Mouse (Mus musculus) cerebellum, postnatal 14 days (tissue): Measurements from ENCODE around the gene Rab8b.
"Not testable (repeated sequence)": the region's sequence is repeated elsewhere in the genome, so short reads cannot be mapped to it uniquely, and the experiment has no call there.

ENCODE experiments used
- DNase-seq, 2 experiments: peaks; one replicate each; pipeline ENCODE4 v3.0.0; 2021; ENCODE audit warnings: mixed read lengths in 2 of 2

The Rab8b gene

GRCm38 (mm10) chr9:66886818-66887217, 32.7 kb downstream of the Rab8b start:
- DNase-seq = no peak

DNA sequence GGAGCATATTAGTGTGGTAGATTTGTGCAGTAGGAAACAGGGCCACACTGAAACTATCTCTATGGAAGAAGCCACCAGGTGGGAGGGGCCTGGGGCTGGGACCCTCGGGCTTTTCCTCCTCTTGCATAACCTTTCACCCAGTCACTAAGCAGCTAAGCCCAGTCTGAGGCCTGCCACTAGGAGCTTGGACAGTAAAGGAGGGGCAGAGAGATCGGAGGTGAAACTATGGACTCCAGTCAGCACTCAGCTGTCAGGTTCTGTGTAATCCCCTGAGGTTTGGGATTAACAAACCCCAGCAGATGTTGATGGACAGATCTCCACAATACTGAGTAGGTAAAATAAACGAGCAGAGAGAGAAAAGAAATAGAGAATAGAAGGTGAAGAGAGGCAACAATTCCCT, 33.1 kb downstream of the Rab8b start:
- DNase-seq = no peak

- DNase-seq = no peak
Measured at GRCm38 (mm10) chr9:66884609-66885008, 34.9 kb downstream of the Rab8b start.

DNA sequence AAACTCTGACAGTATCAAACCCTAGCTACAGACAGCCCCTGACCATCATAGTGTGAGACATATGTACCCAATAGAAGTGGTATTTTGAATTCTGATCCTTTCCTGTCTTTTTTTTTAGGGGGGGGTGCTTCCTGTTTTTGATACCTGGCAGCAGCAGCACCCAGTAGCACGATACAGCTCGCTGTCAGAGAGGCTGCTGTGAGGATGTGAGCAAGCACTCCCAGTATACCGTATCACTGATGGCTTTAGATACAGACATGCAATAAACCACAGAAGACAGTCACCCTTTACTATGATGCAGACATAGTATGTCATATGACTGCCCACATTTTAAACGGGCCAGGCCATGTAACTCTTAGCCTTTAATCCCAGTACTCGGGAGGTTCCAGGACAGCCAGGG, 36.0 kb downstream of the Rab8b start:
- no peak for DNase-seq

GRCm38 (mm10) chr9:66882406-66882821, 37.1 kb downstream of the Rab8b start:
- DNase-seq = no peak

GRCm38 (mm10) chr9:66881858-66882257, 37.6 kb downstream of the Rab8b start:
- no peak for DNase-seq

DNA sequence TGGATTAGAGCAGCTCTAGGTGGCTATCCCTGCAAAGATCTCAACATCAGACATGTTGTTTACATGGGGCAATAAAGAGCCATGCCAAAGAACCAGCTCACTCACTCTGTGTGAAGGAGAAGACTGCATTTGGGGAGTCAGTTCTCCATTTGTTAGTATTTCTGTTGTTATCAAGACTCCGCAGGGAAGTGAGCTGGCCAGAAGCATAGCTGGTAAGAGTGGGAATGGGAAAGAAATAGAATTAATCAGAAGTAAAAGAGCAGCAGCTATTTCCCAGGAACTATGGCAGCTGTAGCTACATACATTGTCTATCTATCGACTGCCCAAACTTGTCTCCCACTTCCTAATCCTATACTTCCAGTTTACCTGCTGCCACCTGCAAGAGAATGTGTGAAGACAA, 38.7 kb downstream of the Rab8b start:
- DNase-seq = no peak

DNA sequence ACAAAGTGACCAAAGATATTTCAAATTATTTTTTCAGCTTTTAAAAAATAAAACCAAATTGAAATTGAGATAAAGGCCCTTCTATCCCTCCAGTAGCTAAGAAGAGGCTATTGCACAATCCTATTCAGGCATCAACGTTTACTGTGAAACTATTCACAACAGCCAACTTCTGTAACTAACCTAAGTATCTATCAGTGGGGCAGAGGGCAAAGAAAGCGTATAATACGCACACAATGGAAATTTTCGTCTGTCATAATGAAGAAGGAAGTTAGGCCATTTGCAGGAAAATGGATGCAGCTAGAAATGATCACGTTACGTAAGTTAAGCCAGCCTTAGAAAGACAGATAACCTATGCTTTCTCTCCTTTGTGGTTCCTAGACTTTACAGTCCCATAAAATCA, 40.0 kb downstream of the Rab8b start:
- DNase-seq = no peak

DNA sequence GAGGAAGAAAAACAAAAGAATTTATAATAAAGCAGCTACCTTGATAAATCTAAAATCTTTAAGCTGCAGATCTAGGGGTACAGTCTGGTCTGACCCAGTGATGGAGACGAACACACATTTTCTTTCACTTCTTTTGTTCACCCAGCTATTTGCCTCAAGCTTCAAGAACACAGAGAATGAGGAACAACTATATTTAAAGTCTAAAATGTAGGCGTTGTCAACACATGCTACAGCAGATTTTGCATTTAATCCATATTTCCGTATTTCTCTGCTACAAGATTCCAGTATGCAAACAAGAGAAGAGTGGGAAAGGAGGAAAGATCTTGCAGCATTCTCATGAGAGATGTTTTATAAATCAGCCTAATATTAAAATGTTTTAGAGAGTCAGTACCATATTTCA, 40.6 kb downstream of the Rab8b start:
- DNase-seq = no peak

DNA sequence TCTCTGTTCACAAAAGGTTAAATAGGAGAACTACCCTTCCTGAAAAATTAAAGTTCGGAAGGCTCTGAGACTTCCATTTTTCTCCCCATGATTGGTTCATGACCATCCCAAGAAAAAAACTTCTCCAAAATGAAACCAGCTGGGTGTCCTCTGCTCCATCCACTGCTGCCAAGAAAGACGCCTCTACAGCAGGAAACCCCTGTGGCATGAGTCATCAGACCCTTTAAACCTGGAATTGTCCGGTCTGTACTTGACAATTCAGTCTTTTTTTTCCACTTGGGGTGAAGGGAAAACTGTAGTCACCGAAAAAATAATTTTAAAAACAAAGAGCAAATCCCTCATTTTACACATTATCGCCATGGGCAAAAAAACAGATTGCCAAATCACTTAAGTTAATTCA, 42.9 kb downstream of the Rab8b start:
- no peak for DNase-seq

DNA sequence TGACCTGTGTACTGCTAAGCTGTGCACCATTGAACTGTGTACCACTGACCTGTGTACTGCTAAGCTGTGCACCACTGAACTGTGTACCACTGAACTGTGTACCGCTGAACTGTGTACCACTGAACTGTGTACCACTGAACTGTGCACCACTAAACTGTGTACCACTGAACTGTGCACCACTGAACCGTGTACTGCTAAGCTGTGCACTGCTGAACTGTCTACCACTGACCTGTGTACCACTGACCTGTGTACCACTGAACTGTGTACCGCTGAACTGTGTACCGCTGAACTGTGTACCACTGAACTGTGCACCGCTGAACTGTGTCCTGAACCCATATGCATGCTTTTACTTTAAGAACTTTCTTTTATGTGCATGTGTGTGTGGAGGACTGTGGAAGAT, 45.2 kb downstream of the Rab8b start:
- no peak for DNase-seq

DNA sequence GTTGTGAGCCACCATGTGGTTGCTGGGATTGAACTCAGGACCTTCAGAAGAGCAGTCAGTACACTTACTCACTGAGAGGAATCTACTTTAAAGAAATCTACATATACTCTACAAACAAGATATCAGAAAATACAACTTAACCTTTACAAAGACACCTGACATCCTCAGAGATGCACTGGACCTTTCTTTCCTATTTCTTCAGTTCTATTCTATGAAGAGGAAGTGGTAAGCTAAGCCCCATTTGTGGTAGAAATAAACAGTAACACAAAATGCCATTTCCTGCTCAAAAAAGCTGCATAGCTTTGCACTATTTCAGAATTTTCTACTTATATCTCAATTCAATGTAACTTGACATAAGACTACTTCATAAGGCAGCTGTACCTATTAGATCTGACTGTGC, 46.0 kb downstream of the Rab8b start:
- DNase-seq = no peak

DNA sequence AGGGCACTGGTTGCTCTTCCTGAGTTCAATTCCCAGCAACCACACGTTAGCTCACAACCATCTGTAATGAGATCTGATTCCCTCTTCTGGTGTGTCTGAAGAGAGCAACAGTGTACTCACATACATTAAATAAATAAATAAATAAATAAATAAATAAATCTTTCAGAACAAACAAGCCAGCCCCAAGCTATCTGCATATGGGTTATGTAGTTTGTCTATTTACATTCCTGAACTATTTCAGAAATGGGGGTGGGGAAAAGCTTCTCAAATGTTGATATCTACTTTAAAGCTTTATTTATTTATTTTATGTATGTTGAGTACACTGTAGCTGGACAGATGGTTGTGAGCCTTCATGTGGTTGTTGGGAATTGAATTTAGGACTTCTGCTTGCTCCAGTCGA, 46.5 kb downstream of the Rab8b start:
- DNase-seq = not testable (repeated sequence)

DNA sequence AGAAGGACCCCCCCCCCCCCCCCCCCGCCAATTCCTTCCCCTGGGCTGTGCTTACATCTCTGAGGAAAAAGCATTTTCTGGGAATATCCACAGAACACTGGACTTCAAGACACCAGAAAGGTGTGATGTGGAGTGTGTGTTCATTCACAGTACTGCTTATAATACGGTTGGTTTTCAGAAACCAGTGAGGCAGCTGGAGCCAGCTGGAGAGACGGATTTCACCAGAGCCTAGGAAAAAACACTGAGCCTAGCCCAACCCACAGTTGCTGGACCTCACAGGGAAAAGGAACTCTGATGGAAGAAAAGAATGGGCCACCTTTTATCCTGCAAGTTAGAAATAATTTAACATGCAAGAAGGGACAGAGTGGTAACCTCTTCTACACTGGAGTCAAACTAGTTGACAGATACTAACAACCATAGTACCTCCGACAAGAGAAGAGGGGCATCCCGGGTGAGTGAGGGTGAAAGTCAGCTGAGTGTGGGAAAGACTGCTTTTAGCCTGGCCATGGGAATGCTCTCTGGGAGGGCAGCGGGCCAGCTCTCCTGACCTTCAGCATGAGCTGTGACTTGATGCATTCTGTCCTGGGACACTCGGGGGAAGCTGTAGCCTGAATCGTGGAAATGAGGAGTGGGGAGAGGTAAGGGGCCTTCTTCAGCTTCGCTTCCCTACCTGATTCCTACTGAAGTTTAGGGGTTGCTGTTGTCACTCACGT, 47.3 kb downstream of the Rab8b start:
- DNase-seq = peak in 1 of 2 experiments; percentile 11

DNA sequence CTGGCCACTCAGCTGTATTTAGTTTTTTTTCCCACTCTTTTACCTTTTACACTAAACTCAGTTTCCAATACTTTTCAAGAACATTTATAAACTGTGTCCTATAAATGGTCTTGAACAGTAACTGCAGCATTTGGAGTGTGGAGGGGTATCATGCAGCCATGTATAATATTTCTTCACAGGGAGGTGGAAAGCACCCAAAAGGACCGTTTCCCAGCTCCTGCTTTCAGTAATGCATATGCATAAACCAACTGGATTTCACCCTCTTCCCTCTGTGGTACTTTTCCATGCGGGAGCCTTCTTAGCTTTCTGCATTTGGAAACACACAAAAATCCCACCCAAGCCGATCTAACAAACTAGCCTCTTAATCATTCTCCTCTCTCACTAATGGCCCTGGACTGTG, 54.8 kb downstream of the Rab8b start:
- DNase-seq = no peak

- no peak for DNase-seq
Measured at GRCm38 (mm10) chr9:66863456-66863855, 56.0 kb downstream of the Rab8b start.

GRCm38 (mm10) chr9:66862202-66862601, 57.3 kb downstream of the Rab8b start:
- no peak for DNase-seq

DNA sequence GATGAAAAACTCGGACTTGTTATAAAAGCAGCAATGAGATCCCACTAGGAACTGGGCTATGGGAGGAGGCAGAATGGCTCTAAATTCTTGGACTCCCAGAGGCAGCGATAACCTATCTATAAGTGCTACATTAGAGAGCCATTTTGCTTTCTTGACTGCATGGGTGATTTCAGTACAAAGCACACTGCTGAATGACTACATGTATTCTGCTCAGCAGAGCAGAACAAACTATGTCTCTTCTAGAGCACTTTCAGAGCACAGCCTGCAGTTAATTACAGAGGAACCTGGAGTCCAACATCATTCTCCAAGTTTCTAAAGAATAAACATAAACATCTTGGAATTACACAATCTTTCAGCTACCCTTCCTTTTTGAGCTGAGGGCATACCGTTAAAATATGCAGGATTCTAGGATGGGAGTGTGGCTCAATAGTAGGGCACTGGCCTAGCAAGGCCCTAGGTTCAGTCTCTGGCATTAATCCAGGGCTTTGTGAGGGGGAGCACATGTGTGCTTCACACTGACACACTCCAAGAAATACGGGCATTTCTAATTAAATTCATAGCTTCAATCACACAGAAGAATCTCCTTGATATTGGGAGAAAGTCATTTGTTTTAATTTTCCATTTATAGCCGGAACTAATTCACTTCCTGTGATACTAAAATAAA, 58.3 kb downstream of the Rab8b start:
- DNase-seq = no peak

- DNase-seq = no peak
Measured at GRCm38 (mm10) chr9:66859523-66859922, 60.0 kb downstream of the Rab8b start.

- no peak for DNase-seq
Measured at GRCm38 (mm10) chr9:66855865-66856264, 63.6 kb downstream of the Rab8b start.

- no peak for DNase-seq
Measured at GRCm38 (mm10) chr9:66852592-66852991, 66.9 kb downstream of the Rab8b start.

DNA sequence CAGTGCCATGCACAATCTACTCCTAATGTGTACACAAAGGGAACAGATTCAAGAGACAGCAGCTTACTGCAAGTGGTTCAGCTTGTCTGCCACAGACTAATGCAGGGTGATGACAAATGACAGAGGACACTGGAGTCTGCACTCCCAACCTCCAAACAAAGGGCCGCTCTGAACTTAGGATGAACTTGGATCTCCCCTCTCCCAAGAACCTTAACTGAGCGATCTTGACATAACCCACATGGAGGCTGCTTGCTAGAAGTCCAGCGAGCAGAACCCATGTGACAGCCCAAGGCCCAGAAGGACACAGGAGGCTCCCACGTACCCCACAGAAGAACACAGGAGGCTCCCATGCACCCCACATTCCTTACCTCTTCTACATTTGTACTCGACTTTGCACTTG, 68.5 kb downstream of the Rab8b start:
- DNase-seq = no peak

DNA sequence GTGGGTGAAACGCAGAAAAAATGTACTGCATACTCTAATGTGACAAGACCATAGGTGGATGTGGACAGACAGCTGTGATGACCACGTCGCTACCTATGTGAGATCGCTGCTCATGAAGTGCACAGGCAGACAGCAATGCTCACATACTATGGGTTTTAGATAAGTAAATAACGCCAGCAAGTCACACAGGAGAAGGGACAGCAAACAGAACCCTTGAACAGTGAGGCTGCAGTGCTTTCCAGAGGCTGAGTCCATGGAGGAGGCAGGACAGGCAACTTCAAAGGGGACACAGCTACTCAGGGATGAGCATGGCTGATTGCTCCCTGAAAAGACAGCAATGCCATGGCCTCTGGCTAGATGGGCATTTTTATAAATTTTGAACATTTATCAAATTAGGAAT, 72.7 kb downstream of the Rab8b start:
- DNase-seq = no peak

DNA sequence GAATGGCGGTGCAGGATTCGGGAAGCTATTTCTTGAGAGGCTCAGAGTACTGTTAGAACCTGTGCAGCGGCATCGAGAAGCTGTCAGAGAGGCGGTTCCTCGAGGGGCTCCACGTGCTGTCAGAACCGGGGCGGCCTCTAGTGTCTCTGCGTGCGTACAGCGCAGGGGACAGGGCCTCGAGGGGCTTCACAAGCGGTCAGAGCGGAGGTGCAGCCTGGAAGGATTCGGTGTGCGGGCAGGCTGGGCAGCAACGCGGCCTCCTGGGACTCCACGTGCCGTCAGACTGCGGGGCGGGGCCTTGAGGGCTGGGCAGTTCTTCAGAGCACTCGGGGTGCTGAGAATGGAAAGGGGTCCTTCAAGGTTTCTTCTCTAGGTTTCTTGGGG, 84.4 kb downstream of the Rab8b start:
- no peak for DNase-seq
